Mouse (Mus musculus) megakaryocyte, embryonic 14.5 days (primary cell): ENCODE measurements around the gene Garnl3.

ENCODE experiments used
- FLI1 ChIP-seq: IDR thresholded peaks from 2 replicates; pipeline ENCODE4 v1.6.1; 2012; ENCODE audit warnings: low read length, inconsistent platforms, mixed read lengths
- GATA1 ChIP-seq: IDR thresholded peaks from 3 replicates; pipeline ENCODE4 v1.6.1; 2012; ENCODE audit warnings: mixed read lengths, low read length, inconsistent platforms, borderline replicate concordance

DNA sequence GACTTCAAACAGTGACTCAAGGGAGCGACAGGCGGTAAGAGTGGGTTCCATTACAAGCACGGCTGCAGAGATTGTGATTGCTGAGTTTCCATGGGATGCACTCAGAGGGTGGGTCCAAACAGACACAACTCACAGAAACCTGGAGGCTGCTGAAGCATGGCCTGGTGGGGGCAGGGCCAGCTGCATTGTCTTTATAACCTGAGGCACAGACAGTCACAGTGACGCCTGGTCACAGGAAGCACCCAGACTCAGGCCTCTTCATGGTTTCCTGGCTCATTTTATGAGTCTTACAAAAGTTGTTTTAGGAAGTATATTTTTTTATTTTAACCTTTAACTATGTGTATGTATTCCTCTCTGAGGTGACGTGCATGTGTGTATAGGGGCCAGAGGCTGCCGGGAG lies 38.0 kb upstream of the Garnl3 start:
- no peak for TF ChIP-seq GATA1
- no peak for TF ChIP-seq FLI1
